ENCODE assay signal across 8 mouse cellular contexts in genomic region chr3:58577067-58577503, GRCm38 (mm10). TPM values are rescaled to one million over a fixed set of nuclear protein-coding genes. Genes with fewer than 3 reads are reported as not detected.
A peak's percentile ranks its signal among the peaks of the same experiment; 100 is the strongest.
DNase-seq lines count a peak whose midpoint lies in the region; ATAC-seq and TF ChIP-seq lines count a peak whose summit lies in the region.

No protein-coding gene starts in this region.

- WGBS in forebrain, postnatal 0 days: under 1% methylated on average over 36 of the region's 36 CpGs
- under 1% methylated on average over 36 of the region's 36 CpGs for WGBS in kidney, adult 2 months
- under 1% methylated on average over 36 of the region's 36 CpGs for WGBS in liver, embryonic 12.5 days (ENCODE audit: insufficient replicate concordance)
- WGBS in neural tube, embryonic 11.5 days: under 1% methylated on average over 36 of the region's 36 CpGs

- H3K36me3 ChIP-seq in forebrain, postnatal 0 days (ENCODE audit: insufficient read depth): no peaks in the 10 kb centered on the region
- H3K36me3 ChIP-seq in kidney, adult 2 months (ENCODE audit: control insufficient read depth, insufficient read depth, low read length): no peaks in the 10 kb centered on the region; the same call in 1 of the 2 replicates
- peaks cover 17% of the 10 kb centered on the region for H3K36me3 ChIP-seq in liver, embryonic 12.5 days
- H3K36me3 ChIP-seq in neural tube, embryonic 11.5 days (ENCODE audit: control insufficient read depth, insufficient read depth, low read length): 0 out of 2 replicates have a peak, but pooled peaks cover 2% of the 10 kb centered on the region

- peak; percentile 71 for ATAC-seq in forebrain, postnatal 0 days
- ATAC-seq in liver, embryonic 12.5 days: peak; percentile 79
- ATAC-seq in neural tube, embryonic 11.5 days (ENCODE audit: insufficient read depth, low FRiP score, low TSS enrichment): peak; percentile 64

- peak overlapping the region; percentile 55 for H3K4me2 ChIP-seq in forebrain, postnatal 0 days (ENCODE audit: low read depth)
- peak overlapping the region; percentile 67 for H3K4me2 ChIP-seq in liver, embryonic 12.5 days
- H3K4me2 ChIP-seq in neural tube, embryonic 11.5 days (ENCODE audit: low read depth): peak overlapping the region; percentile 59

- TF ChIP-seq CTCF in forebrain, postnatal 0 days (IDR thresholded peaks at IDR 0.05; ENCODE audit: low read depth): no peak
- no peak for TF ChIP-seq CTCF in kidney, adult 2 months (conservative IDR thresholded peaks at IDR 0.05; ENCODE audit: insufficient read depth, insufficient read length, low read depth, low read length)

- H3K4me3 ChIP-seq in forebrain, postnatal 0 days (ENCODE audit: low read depth, low read length): peak overlapping the region; percentile 99
- H3K4me3 ChIP-seq in kidney, adult 2 months (ENCODE audit: insufficient read depth, low read depth, low read length): peak overlapping the region; percentile 84
- peak overlapping the region; percentile 97 for H3K4me3 ChIP-seq in liver, embryonic 12.5 days
- H3K4me3 ChIP-seq in neural tube, embryonic 11.5 days (ENCODE audit: low read depth, low read length): peak overlapping the region; percentile 96

- no peaks in the 10 kb centered on the region for H3K9me3 ChIP-seq in forebrain, postnatal 0 days (ENCODE audit: low read length)
- H3K9me3 ChIP-seq in liver, embryonic 12.5 days (replicated peaks): no peaks in the 10 kb centered on the region
- no peaks in the 10 kb centered on the region for H3K9me3 ChIP-seq in neural tube, embryonic 11.5 days (ENCODE audit: control insufficient read depth, low read length)

- H3K4me1 ChIP-seq in forebrain, postnatal 0 days (ENCODE audit: insufficient read depth): peaks cover 3% of the 10 kb centered on the region; the same call in 1 of the 2 replicates
- peaks cover 8% of the 10 kb centered on the region for H3K4me1 ChIP-seq in kidney, adult 2 months (ENCODE audit: control insufficient read depth, insufficient read depth, low read length)
- peaks cover 30% of the 10 kb centered on the region for H3K4me1 ChIP-seq in liver, embryonic 12.5 days
- H3K4me1 ChIP-seq in neural tube, embryonic 11.5 days (ENCODE audit: control insufficient read depth, insufficient read depth, low read length): 0 out of 2 replicates have a peak, but pooled peaks cover 4% of the 10 kb centered on the region

- peak; percentile 40 to 44 for DNase-seq in lung, adult 18-20 months
- no peak for DNase-seq in lung, postnatal 4 days
- DNase-seq in brain, adult 2 months (ENCODE audit: low read depth, low spot score): peak; percentile 69
- no peak for DNase-seq in forebrain, postnatal 0 days
- DNase-seq in kidney, adult 2 months: peak; percentile 75
- peak; percentile 72 for DNase-seq in neural tube, embryonic 11.5 days (ENCODE audit: low spot score)
- no peak for DNase-seq in ovary, adult 18-20 months (ENCODE audit: low spot score)

- peak; percentile 8 for TF ChIP-seq POLR2A in kidney, adult 2 months (IDR thresholded peaks at IDR 0.05; ENCODE audit: low read depth, low read length)

- peak overlapping the region; percentile 99 for H3K27ac ChIP-seq in forebrain, postnatal 0 days (ENCODE audit: low read depth, low read length)
- H3K27ac ChIP-seq in kidney, adult 2 months (ENCODE audit: insufficient read depth, low read depth, low read length): peak overlapping the region; percentile 97
- peak overlapping the region; percentile 99 for H3K27ac ChIP-seq in liver, embryonic 12.5 days
- H3K27ac ChIP-seq in neural tube, embryonic 11.5 days (ENCODE audit: low read depth, low read length): peak overlapping the region; percentile 99

- peak overlapping the region; percentile 96 for H3K9ac ChIP-seq in forebrain, postnatal 0 days
- peak overlapping the region; percentile 100 for H3K9ac ChIP-seq in liver, embryonic 12.5 days
- H3K9ac ChIP-seq in neural tube, embryonic 11.5 days (ENCODE audit: low read length): peak overlapping the region; percentile 100

- H3K27me3 ChIP-seq in forebrain, postnatal 0 days (ENCODE audit: insufficient read depth, low read length): no peaks in the 10 kb centered on the region
- H3K27me3 ChIP-seq in kidney, adult 2 months (replicated peaks; ENCODE audit: control insufficient read depth, insufficient read depth, low read length): no peaks in the 10 kb centered on the region
- no peaks in the 10 kb centered on the region for H3K27me3 ChIP-seq in liver, embryonic 12.5 days (replicated peaks)
- H3K27me3 ChIP-seq in neural tube, embryonic 11.5 days (ENCODE audit: control insufficient read depth, insufficient read depth, low read length): no peaks in the 10 kb centered on the region

RNA-seq across cellular contexts. Expression of gene Selenot, which starts 0.6 kb away (rescaled TPM):
- 174 and 190 TPM in 2 replicates for total RNA-seq in forebrain, postnatal 0 days (2014; rRNA removed)
- polyA plus RNA-seq in forebrain, postnatal 0 days (2015; fragmentation: Nextera tagmentation; extraction: Ambion mirVana): 12.5 and 19.3 TPM in 2 replicates
- polyA plus RNA-seq in kidney, adult 2 months (2012; rRNA removed): 81.8 and 102 TPM in 2 replicates
- polyA plus RNA-seq in liver, embryonic 12.5 days (2016; fragmentation: Nextera tagmentation; extraction: Ambion mirVana): 15.3 and 17.0 TPM in 2 replicates
- 25.6 and 28.1 TPM in 2 replicates for polyA plus RNA-seq in neural tube, embryonic 11.5 days (2014; fragmentation: Nextera tagmentation; extraction: Ambion mirVana)

RNA-seq across cellular contexts. Expression of gene Serp1, which starts 51.4 kb away (rescaled TPM):
- total RNA-seq in forebrain, postnatal 0 days (2014; rRNA removed): 45.8 and 49.3 TPM in 2 replicates
- 59.5 and 64.5 TPM in 2 replicates for polyA plus RNA-seq in forebrain, postnatal 0 days (2015; fragmentation: Nextera tagmentation; extraction: Ambion mirVana)
- polyA plus RNA-seq in kidney, adult 2 months (2012; rRNA removed): 32.7 and 37.7 TPM in 2 replicates
- polyA plus RNA-seq in liver, embryonic 12.5 days (2016; fragmentation: Nextera tagmentation; extraction: Ambion mirVana): 121 and 123 TPM in 2 replicates
- polyA plus RNA-seq in neural tube, embryonic 11.5 days (2014; fragmentation: Nextera tagmentation; extraction: Ambion mirVana): 148 and 151 TPM in 2 replicates

RNA-seq across cellular contexts. Expression of gene Eif2a, which starts 51.5 kb away (rescaled TPM):
- total RNA-seq in forebrain, postnatal 0 days (2014; rRNA removed): 79.4 and 94.3 TPM in 2 replicates
- polyA plus RNA-seq in forebrain, postnatal 0 days (2015; fragmentation: Nextera tagmentation; extraction: Ambion mirVana): 41.8 and 44.2 TPM in 2 replicates
- 10.6 and 15.4 TPM in 2 replicates for polyA plus RNA-seq in kidney, adult 2 months (2012; rRNA removed)
- polyA plus RNA-seq in liver, embryonic 12.5 days (2016; fragmentation: Nextera tagmentation; extraction: Ambion mirVana): 40.0 and 41.1 TPM in 2 replicates
- polyA plus RNA-seq in neural tube, embryonic 11.5 days (2014; fragmentation: Nextera tagmentation; extraction: Ambion mirVana): 57.4 and 67.3 TPM in 2 replicates

RNA-seq across cellular contexts. Expression of gene Erich6, which starts 59.9 kb away (rescaled TPM):
- total RNA-seq in forebrain, postnatal 0 days (2014; rRNA removed): 0.29 and 0.92 TPM in 2 replicates
- polyA plus RNA-seq in forebrain, postnatal 0 days (2015; fragmentation: Nextera tagmentation; extraction: Ambion mirVana): 0.33 and 0.45 TPM in 2 replicates
- polyA plus RNA-seq in kidney, adult 2 months (2012; rRNA removed): 0.03 and 0.10 TPM in 2 replicates
- not detected in 2 replicates for polyA plus RNA-seq in liver, embryonic 12.5 days (2016; fragmentation: Nextera tagmentation; extraction: Ambion mirVana)
- polyA plus RNA-seq in neural tube, embryonic 11.5 days (2014; fragmentation: Nextera tagmentation; extraction: Ambion mirVana): not detected in 2 replicates

Comparison
In these comparisons a context has a peak if more than half of its experiments do, and no peak if none do; other contexts are left out.
1. DNase-seq: peak in lung, adult 18-20 months (2 of 2), brain, adult 2 months (single experiment), kidney, adult 2 months (single experiment) and neural tube, embryonic 11.5 days (single experiment); none in lung, postnatal 4 days (0 of 2), forebrain, postnatal 0 days (single experiment) and ovary, adult 18-20 months (single experiment).
2. Peak in every context shown above with its lines, with median percentiles within 50 percentile points of each other: ATAC-seq, H3K27ac ChIP-seq, H3K4me2 ChIP-seq, H3K4me3 ChIP-seq and H3K9ac ChIP-seq.